Mouse (Mus musculus) liver, embryonic 14.5 days (tissue): ENCODE measurements around the gene Olfr765. TPM values are rescaled to one million over a fixed set of nuclear protein-coding genes. Genes with fewer than 3 reads are reported as not detected.
"Not testable (repeated sequence)": the region's sequence is repeated elsewhere in the genome, so short reads cannot be mapped to it uniquely, and the experiment has no call there.

Experiments
- ATAC-seq: fragments of 200-750 bp; cut with Nextera tagmentation; 2 replicates; pipeline ENCODE4 v1.8.0; 2017; ENCODE audit warnings: moderate number of reproducible peaks, mild to moderate bottlenecking, moderate library complexity; ENCODE audit not compliant: insufficient read depth
- DNase-seq, 3 experiments: peaks; one replicate each; pipeline ENCODE4 v3.0.0-alpha.2; 2012 to 2013; ENCODE audit warnings: low read depth in 3 of 3, low spot score in 3 of 3
- H3K27ac ChIP-seq: fragments of 300-500 bp; sonication (generic); 2 replicates; pipeline ENCODE4 v1.5.1; 2014; ENCODE audit warnings: moderate library complexity, mild to moderate bottlenecking, control low read depth, inconsistent platforms
- H3K27me3 ChIP-seq: fragments of 300-500 bp; sonication (generic); 2 replicates; pipeline ENCODE4 v1.6.1; 2014; ENCODE audit warnings: mild to moderate bottlenecking, low read length, moderate library complexity; ENCODE audit not compliant: control insufficient read depth, insufficient read depth
- H3K36me3 ChIP-seq: fragments of 300-500 bp; sonication (generic); replicated peaks from 2 replicates; pipeline ENCODE4 v1.6.1; 2014; ENCODE audit warnings: low read depth; ENCODE audit not compliant: control insufficient read depth, insufficient read depth
- H3K4me1 ChIP-seq, 2 experiments: fragments of 200-500 bp in 1 of 2; fragments of 300-500 bp in 1 of 2; sonication (generic) in 1 of 2; replicated peaks; 2 replicates each; pipeline ENCODE4 v1.6.1; 2012 to 2014; ENCODE audit warnings: antibody characterized with exemption in 1 of 2, inconsistent platforms in 1 of 2, low read length in 1 of 2; ENCODE audit not compliant: control insufficient read depth in 2 of 2, insufficient read depth in 2 of 2
- H3K4me2 ChIP-seq: fragments of 300-500 bp; sonication (generic); 2 replicates; pipeline ENCODE4 v1.6.1; 2014; ENCODE audit warnings: low read depth, mild to moderate bottlenecking, control low read depth, moderate library complexity
- H3K4me3 ChIP-seq, 2 experiments: fragments of 200-500 bp in 1 of 2; fragments of 300-500 bp in 1 of 2; sonication (generic) in 1 of 2; 2 replicates each; pipeline ENCODE4 v1.5.1; 2012 to 2014; ENCODE audit warnings: low read depth in 2 of 2, low read length in 2 of 2, mild to moderate bottlenecking in 2 of 2, control low read depth in 1 of 2, inconsistent platforms in 1 of 2, moderate library complexity in 1 of 2; ENCODE audit not compliant: insufficient read depth in 1 of 2
- H3K9ac ChIP-seq: fragments of 300-500 bp; sonication (generic); replicated peaks from 2 replicates; pipeline ENCODE4 v1.6.1; 2014; ENCODE audit warnings: mild to moderate bottlenecking, control low read depth, moderate library complexity
- H3K9me3 ChIP-seq: fragments of 300-500 bp; sonication (generic); 2 replicates; pipeline ENCODE4 v1.6.1; 2016; ENCODE audit warnings: low read length, mixed read lengths; ENCODE audit not compliant: control insufficient read depth
- CTCF ChIP-seq: IDR thresholded peaks from 2 replicates; pipeline ENCODE4 v1.5.1; 2016; ENCODE audit warnings: antibody characterized with exemption, low read depth, control low read depth
- EP300 ChIP-seq: IDR thresholded peaks from 2 replicates; pipeline ENCODE4 v1.6.1; 2016; ENCODE audit warnings: antibody characterized with exemption, low read depth
- WGBS: fragments of 180-500 bp; shearing (Covaris S2); extraction: QIAGEN DNeasy Blood & Tissue Kit; methylation state at CpG from one replicate; pipeline ENCODE4 v1.1.7; 2014; ENCODE audit not compliant: insufficient replicate concordance; 5-methylcytosine and 5-hydroxymethylcytosine counted together
- polyA plus RNA-seq, 2 experiments: library from polyadenylated mRNA; depleted of rRNA in 1 of 2; stranded (reverse) in 1 of 2; unstranded in 1 of 2; fragments of >200 nt; fragmentation: Nextera tagmentation in 1 of 2; extraction: Ambion mirVana in 1 of 2; gene quantifications; 2 replicates each; pipeline versions ENCODE4 v1.2.1 to v1.2.3; 2012 to 2014

Olfr765 gene
- polyA plus RNA-seq (2012; rRNA removed), result not detected in 2 replicates
- not detected in 2 replicates for polyA plus RNA-seq (2014; fragmentation: Nextera tagmentation; extraction: Ambion mirVana)

DNA sequence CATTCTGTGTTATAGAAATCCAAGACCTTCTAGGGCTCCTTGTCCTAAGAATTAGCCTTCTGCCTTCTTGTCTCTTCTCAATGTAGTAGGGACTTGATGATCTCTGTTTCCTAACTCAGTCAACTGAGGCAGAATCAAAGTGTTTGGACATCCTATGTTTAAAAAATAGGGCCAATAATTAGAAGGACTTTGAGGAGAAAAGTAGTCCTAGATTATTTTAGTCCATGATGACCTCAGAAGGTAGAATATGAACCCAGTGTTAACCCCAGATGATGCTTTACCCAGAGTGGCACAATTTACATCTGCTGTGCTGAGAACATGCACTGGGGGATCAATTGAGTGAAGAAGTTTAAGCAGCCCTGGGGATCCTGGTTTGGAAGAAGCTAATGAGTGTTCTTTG is at the start of gene Olfr765:
Gene Olfr765 (minus strand): TSS at position 101 of the 400 bp plus-strand sequence.
- not testable (repeated sequence) for H3K4me2 ChIP-seq, H3K9me3 ChIP-seq, DNase-seq, H3K9ac ChIP-seq, ATAC-seq, H3K27me3 ChIP-seq, H3K4me1 ChIP-seq, H3K27ac ChIP-seq, H3K36me3 ChIP-seq, H3K4me3 ChIP-seq

DNA sequence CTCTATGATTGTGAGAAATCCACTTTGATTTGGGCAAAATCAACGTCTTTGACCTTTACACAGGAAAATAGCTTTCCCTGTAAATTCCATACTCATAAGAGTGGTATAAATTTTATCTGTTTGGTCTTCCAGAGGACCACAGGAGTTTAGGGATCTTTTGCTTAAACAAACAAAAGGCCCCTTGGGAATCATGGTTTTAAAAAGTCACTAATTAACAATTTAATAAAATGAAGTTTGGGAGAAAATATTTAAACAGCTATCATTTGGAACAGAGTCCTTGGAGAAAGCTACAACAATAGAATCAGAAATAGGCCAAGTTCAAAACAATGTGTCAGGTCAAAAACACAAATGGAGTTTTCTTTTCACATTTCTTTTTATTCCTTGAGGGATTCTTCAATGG is 49.5 kb upstream of the Olfr765 start, which contains the start of gene Olfr768:
Gene Olfr768 (minus strand): TSS at position 101 of the 400 bp plus-strand sequence.
- no peaks in the 10 kb centered on the region for H3K4me1 ChIP-seq
- 48% methylated on average over 1 of the region's 1 CpGs for WGBS
- no peak for DNase-seq
- H3K9ac ChIP-seq, result no peak within 1 kb of the TSS
- H3K4me3 ChIP-seq, result no peak within 1 kb of the TSS
- no peak for ATAC-seq
- no peaks in the 10 kb centered on the region for H3K9me3 ChIP-seq
- TF ChIP-seq CTCF (no peak), EP300 (no peak)
- H3K27ac ChIP-seq, result no peak within 1 kb of the TSS
- no peaks in the 10 kb centered on the region for H3K27me3 ChIP-seq
- no peaks in the 10 kb centered on the region for H3K36me3 ChIP-seq
- no peak within 1 kb of the TSS for H3K4me2 ChIP-seq

GRCm38 (mm10) chr10:129082810-129083209 is 33.0 kb upstream of the Olfr765 start, which contains the start of gene Olfr767:
TSS of gene Olfr767 (minus strand) at chr10:129082910.
- H3K36me3 ChIP-seq, H3K4me2 ChIP-seq, H3K9ac ChIP-seq, H3K4me3 ChIP-seq, H3K27me3 ChIP-seq, H3K27ac ChIP-seq, DNase-seq, H3K4me1 ChIP-seq, ATAC-seq, H3K9me3 ChIP-seq: not testable (repeated sequence)

GRCm38 (mm10) chr10:129068877-129069276 is 19.1 kb upstream of the Olfr765 start, which contains the start of gene Olfr766-ps1:
TSS of gene Olfr766-ps1 (minus strand) at chr10:129068977.
- no peak for DNase-seq
- H3K27ac ChIP-seq, result no peak within 1 kb of the TSS

DNA sequence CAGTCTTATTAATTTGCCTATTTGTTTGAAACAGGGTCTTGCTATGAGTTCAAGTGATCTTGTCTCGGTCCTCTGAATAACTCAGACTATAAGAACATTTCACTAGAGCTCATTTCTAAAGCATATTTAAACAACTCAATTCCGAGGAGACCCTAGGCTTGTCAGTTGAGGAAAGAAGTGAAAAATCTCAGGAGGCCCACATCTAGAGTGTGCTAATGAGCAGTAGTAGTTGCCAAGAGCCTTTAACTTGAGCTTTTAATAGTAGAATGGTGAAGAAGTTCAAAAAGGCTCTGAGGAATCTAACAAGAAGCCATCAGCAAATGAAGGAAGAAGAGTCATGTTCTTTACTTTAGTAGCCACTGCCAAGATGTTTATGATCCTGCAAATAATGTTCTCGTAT is 10.0 kb downstream of the Olfr765 start, which contains the start of gene Olfr764-ps1:
Gene Olfr764-ps1 (minus strand): TSS at position 101 of the 400 bp plus-strand sequence.
- Histone ChIP-seq H3K9ac (no peak within 1 kb of the TSS), H3K4me1 (no peaks in the 10 kb centered on the region), H3K27me3 (no peaks in the 10 kb centered on the region), H3K4me3 (no peak within 1 kb of the TSS), H3K36me3 (no peaks in the 10 kb centered on the region), H3K9me3 (no peaks in the 10 kb centered on the region), H3K4me2 (no peak within 1 kb of the TSS), H3K27ac (no peak within 1 kb of the TSS)
- WGBS, result 54% methylated on average over 3 of the region's 3 CpGs
- ATAC-seq (no peak), DNase-seq (no peak)
- no peak for TF ChIP-seq EP300
- no peak for TF ChIP-seq CTCF

More at GRCm38 (mm10) chr10:129068877-129069276, 19.1 kb upstream of the Olfr765 start, which contains the start of gene Olfr766-ps1:
- Histone ChIP-seq H3K9me3 (no peaks in the 10 kb centered on the region), H3K4me3 (no peak within 1 kb of the TSS), H3K9ac (no peak within 1 kb of the TSS), H3K27me3 (no peaks in the 10 kb centered on the region), H3K4me2 (no peak within 1 kb of the TSS), H3K4me1 (no peaks in the 10 kb centered on the region), H3K36me3 (no peaks in the 10 kb centered on the region)
- no peak for ATAC-seq
- TF ChIP-seq CTCF, result no peak
- TF ChIP-seq EP300, result no peak
- WGBS, result 57% methylated on average over 2 of the region's 2 CpGs
